Mouse (Mus musculus) C2C12 (cell line): ENCODE data around the gene Pacs1. TPM values are rescaled to one million over a fixed set of nuclear protein-coding genes. Genes with fewer than 3 reads are reported as not detected.
"Not testable (repeated sequence)": the region's sequence is repeated elsewhere in the genome, so short reads cannot be mapped to it uniquely, and the experiment has no call there.

Experiments
- H3K27me3 ChIP-seq: one replicate; pipeline ENCODE4 v1.6.1; 2011; ENCODE audit not compliant: control insufficient read depth, insufficient read depth, insufficient read length
- H3K36me3 ChIP-seq: one replicate; pipeline ENCODE4 v1.6.1; 2011; ENCODE audit not compliant: control insufficient read depth, insufficient read depth
- H3K4me3 ChIP-seq: one replicate; pipeline ENCODE4 v1.5.1; 2011; ENCODE audit warnings: mild to moderate bottlenecking, control low read depth; ENCODE audit not compliant: poor library complexity, insufficient read depth, severe bottlenecking
- H3K79me2 ChIP-seq: one replicate; pipeline ENCODE4 v1.6.1; 2011; ENCODE audit not compliant: control insufficient read depth, insufficient read depth
- H3K79me3 ChIP-seq: one replicate; pipeline ENCODE4 v1.6.1; 2011; ENCODE audit warnings: low read depth, control low read depth
- H3ac ChIP-seq: one replicate; pipeline ENCODE3; 2011; ENCODE audit warnings: low read depth; ENCODE audit not compliant: control insufficient read depth, insufficient read length
- CEBPB ChIP-seq: IDR thresholded peaks from one replicate; pipeline ENCODE4 v1.6.1; 2011; ENCODE audit warnings: low read depth, mild to moderate bottlenecking, control low read depth, moderate library complexity
- CTCF ChIP-seq: IDR thresholded peaks from one replicate; pipeline ENCODE4 v1.5.1; 2011; ENCODE audit not compliant: control insufficient read depth, insufficient read depth, insufficient read length
- FOSL1 ChIP-seq: IDR thresholded peaks from one replicate; pipeline ENCODE4 v1.8.0; 2011; ENCODE audit warnings: mild to moderate bottlenecking, low read length; ENCODE audit not compliant: poor library complexity, insufficient read depth, severe bottlenecking
- MAX ChIP-seq: IDR thresholded peaks from one replicate; pipeline ENCODE4 v1.6.1; 2011; ENCODE audit warnings: mild to moderate bottlenecking, control low read depth
- MYOD1 ChIP-seq: IDR thresholded peaks from one replicate; pipeline ENCODE4 v1.6.1; 2011; ENCODE audit warnings: low read depth; ENCODE audit not compliant: control insufficient read depth, insufficient read length
- MYOG ChIP-seq: IDR thresholded peaks from one replicate; pipeline ENCODE4 v1.6.1; 2011; ENCODE audit not compliant: control insufficient read depth, insufficient read length; ENCODE audit errors: extremely low read depth
- USF1 ChIP-seq: IDR thresholded peaks from one replicate; pipeline ENCODE4 v1.6.1; 2011; ENCODE audit warnings: low read depth, mild to moderate bottlenecking, control low read depth, moderate library complexity
- polyA plus RNA-seq: library from polyadenylated mRNA; unstranded; fragments of >200 nt; fragmentation: generic; extraction: Trizol; gene quantifications from one replicate; pipeline ENCODE4 v1.2.1, GENCODE M21; 2012; ENCODE audit warnings: missing spikeins

The Pacs1 gene
- polyA plus RNA-seq, 1 experiment: 10.1 TPM

DNA sequence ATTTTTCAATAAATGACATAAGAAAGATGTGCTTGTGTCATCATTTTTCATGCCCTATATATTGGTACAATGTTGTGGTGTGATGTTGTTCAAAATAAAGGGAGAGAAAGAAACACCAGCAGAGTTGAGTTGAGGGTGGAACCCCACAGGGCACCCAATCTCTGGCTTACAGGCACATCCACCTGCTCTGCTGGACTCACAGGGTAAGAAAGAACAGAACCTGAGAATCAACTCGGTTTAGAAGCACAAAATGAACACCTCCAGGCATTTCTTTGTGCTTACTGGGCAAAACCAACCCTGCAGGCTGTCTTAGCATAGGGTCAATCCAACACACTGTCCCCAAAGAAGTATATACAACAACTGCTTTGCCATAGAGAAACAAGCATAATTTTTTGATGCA lies 1.5 kb downstream of the Pacs1 start:
- H3K79me2 ChIP-seq: peaks cover 33% of the 10 kb centered on the region
- TF ChIP-seq CEBPB (no peak), MYOD1 (no peak), USF1 (no peak), FOSL1 (no peak), CTCF (no peak)
- H3K4me3 ChIP-seq: no peak overlapping the region
- no peaks in the 10 kb centered on the region for H3K27me3 ChIP-seq
- H3K79me3 ChIP-seq: peaks cover 2% of the 10 kb centered on the region
- H3K36me3 ChIP-seq: peaks cover 28% of the 10 kb centered on the region
- H3ac ChIP-seq: no peak overlapping the region

DNA sequence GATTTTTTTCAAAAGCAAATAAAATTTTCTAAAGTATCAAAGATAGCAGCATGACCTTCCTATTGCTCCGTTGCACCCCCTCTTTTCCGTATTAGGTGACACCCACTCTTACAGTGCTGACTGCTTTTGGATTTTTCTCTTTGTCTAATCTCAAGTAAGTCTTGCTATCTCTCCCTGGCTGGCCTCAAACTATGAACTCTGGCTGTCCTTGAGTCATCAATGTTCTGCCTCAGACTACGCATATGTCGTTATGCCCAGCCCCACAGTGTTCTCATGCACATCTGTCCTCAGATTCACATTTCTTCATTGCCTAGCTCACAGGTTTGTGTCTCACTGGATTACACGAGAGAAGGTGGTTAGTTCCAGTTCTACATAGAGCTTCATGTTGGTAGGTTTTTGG lies 3.5 kb downstream of the Pacs1 start:
- no peak overlapping the region for H3K4me3 ChIP-seq
- peaks cover 33% of the 10 kb centered on the region for H3K79me2 ChIP-seq
- no peak for TF ChIP-seq FOSL1
- no peak for TF ChIP-seq MYOG
- no peak for TF ChIP-seq USF1
- no peak for TF ChIP-seq MYOD1
- TF ChIP-seq CEBPB: no peak
- TF ChIP-seq MAX: no peak
- no peak for TF ChIP-seq CTCF
- H3K79me3 ChIP-seq: peaks cover 1% of the 10 kb centered on the region
- no peaks in the 10 kb centered on the region for H3K27me3 ChIP-seq
- H3ac ChIP-seq: no peak overlapping the region
- H3K36me3 ChIP-seq: peaks cover 9% of the 10 kb centered on the region

DNA sequence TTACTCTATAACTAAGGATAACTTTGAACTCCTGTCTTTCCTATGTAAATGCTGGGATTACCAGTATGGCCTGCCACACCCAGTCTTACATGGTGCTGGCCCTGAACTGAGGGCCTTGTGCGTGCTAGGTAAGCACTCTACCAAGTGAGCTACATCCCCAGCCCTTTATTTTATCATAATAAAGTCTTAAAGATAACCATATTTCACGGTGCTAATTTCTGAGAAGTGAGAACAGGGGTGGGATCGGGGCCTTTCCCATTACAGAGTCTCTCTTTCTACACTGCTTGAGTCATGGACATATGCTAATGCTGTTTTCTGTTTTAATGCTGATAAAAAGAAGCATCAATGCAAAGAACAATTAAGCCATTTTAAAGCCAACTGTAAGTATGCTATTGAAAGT lies 4.0 kb downstream of the Pacs1 start:
- H3ac ChIP-seq: no peak overlapping the region
- H3K79me2 ChIP-seq: peaks cover 33% of the 10 kb centered on the region
- H3K36me3 ChIP-seq: peaks cover 9% of the 10 kb centered on the region
- H3K79me3 ChIP-seq: peaks cover 1% of the 10 kb centered on the region
- H3K4me3 ChIP-seq: no peak overlapping the region
- TF ChIP-seq CEBPB (no peak), MYOD1 (no peak), MYOG (no peak), FOSL1 (no peak), MAX (no peak), CTCF (no peak), USF1 (no peak)
- no peaks in the 10 kb centered on the region for H3K27me3 ChIP-seq

DNA sequence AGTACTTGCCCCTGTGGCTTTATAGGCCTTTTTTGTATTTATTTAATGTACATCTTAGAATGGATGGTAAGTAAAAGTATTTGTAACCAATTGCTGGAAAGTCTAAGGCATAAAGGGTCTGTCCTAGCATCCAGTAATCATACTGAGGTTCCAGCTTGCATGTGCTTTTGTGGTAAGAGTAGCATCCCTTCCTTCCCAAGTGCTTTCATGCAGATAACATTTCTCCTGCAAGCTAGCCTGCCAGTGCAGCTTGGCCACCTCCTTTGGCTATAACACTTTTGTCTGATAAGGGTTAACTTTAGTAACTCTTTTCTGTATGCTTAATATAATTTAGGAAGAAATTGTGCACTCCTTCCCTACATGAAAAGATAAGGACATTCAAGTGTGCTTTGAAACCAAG lies 4.9 kb downstream of the Pacs1 start:
- no peaks in the 10 kb centered on the region for H3K27me3 ChIP-seq
- peaks cover 1% of the 10 kb centered on the region for H3K79me3 ChIP-seq
- TF ChIP-seq MYOD1: no peak
- no peak for TF ChIP-seq USF1
- TF ChIP-seq FOSL1: no peak
- TF ChIP-seq CEBPB: no peak
- TF ChIP-seq CTCF: no peak
- TF ChIP-seq MAX: no peak
- no peak for TF ChIP-seq MYOG
- no peak overlapping the region for H3K4me3 ChIP-seq
- peaks cover 4% of the 10 kb centered on the region for H3K36me3 ChIP-seq
- H3ac ChIP-seq: no peak overlapping the region
- H3K79me2 ChIP-seq: peaks cover 33% of the 10 kb centered on the region

DNA sequence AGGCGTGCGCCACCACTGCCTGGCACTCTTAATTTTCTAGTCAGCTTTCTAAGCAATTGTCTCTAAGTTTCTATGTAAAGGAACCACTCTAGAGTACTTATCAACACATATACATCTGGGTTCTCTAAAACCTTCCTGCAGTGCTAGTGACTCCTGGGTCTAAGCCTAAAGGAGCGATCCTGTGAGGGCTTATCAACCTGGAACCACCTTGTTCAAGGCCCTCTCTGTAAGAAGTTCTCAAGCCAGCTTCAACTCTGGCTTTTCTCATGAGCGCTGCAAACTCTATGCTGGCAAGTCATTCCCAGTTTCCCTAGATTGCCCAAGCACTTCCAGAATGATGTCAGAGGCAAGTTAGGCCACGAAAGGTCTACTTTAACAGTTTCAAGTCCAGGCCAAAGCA lies 5.9 kb downstream of the Pacs1 start:
- Histone ChIP-seq H3K79me3 (peaks cover 1% of the 10 kb centered on the region), H3K4me3 (no peak overlapping the region), H3K36me3 (peaks cover 4% of the 10 kb centered on the region), H3K27me3 (no peaks in the 10 kb centered on the region), H3ac (no peak overlapping the region), H3K79me2 (peaks cover 27% of the 10 kb centered on the region)
- no peak for TF ChIP-seq CTCF
- TF ChIP-seq CEBPB: no peak
- no peak for TF ChIP-seq MAX

DNA sequence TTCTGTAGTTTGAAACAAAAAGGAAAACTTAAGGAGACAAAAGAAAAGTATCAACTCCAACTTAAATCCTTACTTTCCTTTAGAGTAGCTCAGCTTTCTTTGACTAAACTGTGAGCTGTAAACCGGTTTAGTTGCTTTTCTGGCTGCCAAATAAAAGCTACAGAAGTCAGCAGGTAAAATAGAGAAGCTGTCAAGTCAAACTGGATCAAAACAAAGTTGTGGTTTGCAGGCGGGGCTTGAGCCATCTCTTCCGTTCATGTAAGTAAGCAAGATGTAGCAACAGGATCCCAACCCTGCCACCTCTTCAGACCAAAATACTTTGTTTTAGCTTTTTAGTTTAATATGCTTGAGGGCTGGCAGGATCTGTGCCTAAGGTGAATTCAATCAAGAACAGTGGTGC lies 15.8 kb downstream of the Pacs1 start:
- Histone ChIP-seq H3K79me2 (no peaks in the 10 kb centered on the region), H3K4me3 (no peak overlapping the region), H3ac (no peak overlapping the region), H3K79me3 (no peaks in the 10 kb centered on the region), H3K36me3 (no peaks in the 10 kb centered on the region), H3K27me3 (no peaks in the 10 kb centered on the region)
- no peak for TF ChIP-seq CTCF
- no peak for TF ChIP-seq FOSL1
- no peak for TF ChIP-seq CEBPB
- TF ChIP-seq MAX: no peak
- TF ChIP-seq MYOD1: no peak
- TF ChIP-seq USF1: no peak
- no peak for TF ChIP-seq MYOG

DNA sequence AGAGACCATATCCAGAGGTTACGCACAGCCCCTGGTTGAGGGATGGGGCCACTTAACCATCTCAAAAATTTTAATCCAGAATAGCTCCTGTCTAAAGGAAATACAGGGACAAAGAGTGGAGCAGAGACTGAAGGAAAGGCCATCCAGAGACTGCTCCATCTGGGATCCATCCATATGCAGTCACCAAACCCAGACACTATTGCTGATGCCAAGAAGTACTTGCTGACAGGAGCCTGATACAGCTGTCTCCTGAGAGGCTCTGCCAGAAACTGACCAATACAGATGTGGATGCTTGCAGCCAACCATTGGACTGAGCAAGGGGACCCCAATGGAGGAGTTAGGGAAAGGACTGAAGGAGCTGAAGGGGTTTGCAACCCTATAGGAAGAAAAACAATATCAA lies 35.9 kb downstream of the Pacs1 start:
- H3K36me3 ChIP-seq, H3K27me3 ChIP-seq, H3K4me3 ChIP-seq, H3ac ChIP-seq, H3K79me3 ChIP-seq, H3K79me2 ChIP-seq: not testable (repeated sequence)
